8 mouse cellular contexts compared by ENCODE assay signal in the genomic region with DNA sequence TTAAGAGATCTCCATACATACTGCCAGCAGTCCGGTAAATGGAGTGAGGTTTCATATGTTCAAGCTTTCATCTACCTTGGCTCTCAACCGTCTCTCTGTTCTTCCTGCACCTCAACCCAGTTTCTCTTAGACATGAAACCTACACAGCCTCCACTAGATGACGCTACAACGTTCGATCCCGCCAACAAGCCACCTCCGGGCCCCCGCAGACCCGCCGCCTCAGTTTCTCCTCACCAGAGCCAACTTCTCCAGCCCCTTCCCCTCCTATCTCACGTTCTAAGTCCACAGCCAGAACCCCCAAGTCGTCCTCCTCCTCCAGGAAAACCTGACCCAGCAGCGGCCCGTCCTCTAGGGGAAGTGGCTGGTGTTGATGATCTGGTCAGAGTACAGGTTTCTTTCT. TPM values are rescaled to one million over a fixed set of nuclear protein-coding genes. Genes with fewer than 3 reads are reported as not detected.
DNase-seq lines count a peak whose midpoint lies in the region; ATAC-seq and TF ChIP-seq lines count a peak whose summit lies in the region.

No protein-coding gene starts in this region.

- H3K79me2 ChIP-seq in liver, adult 2 months (ENCODE audit: control insufficient read depth, insufficient read depth, low read length), result no peaks in the 10 kb centered on the region

- DNase-seq in right cerebral cortex, adult 18-20 months, result peak; percentile 15
- no peak for DNase-seq in right cerebral cortex, postnatal 25 days
- DNase-seq in embryonic facial prominence, embryonic 10.5 days (ENCODE audit: low spot score), result peak; percentile 59
- DNase-seq in hindbrain, embryonic 11.5 days (ENCODE audit: low spot score), result peak; percentile 53
- DNase-seq in liver, adult 2 months (ENCODE audit: extremely low read depth, low read depth, low spot score), result peak; percentile 76
- peak; percentile 70 for DNase-seq in thymus, postnatal 14 days
- DNase-seq in cerebellum, adult 8-10 months, result no peak

- peaks cover 21% of the 10 kb centered on the region for H3K4me1 ChIP-seq in embryonic facial prominence, embryonic 10.5 days
- no peaks in the 10 kb centered on the region for H3K4me1 ChIP-seq in hindbrain, embryonic 11.5 days (replicated peaks; ENCODE audit: control insufficient read depth, insufficient read depth, low read length)
- H3K4me1 ChIP-seq in liver, adult 2 months (ENCODE audit: control insufficient read depth, insufficient read depth, low read length), result peaks cover 9% of the 10 kb centered on the region
- peaks cover 11% of the 10 kb centered on the region for H3K4me1 ChIP-seq in midbrain, embryonic 16.5 days (ENCODE audit: control insufficient read depth, insufficient read depth, low read length)

- peak overlapping the region; percentile 94 for H3K27ac ChIP-seq in embryonic facial prominence, embryonic 10.5 days (replicated peaks)
- peak overlapping the region; percentile 68; the same call in 1 of the 2 replicates for H3K27ac ChIP-seq in hindbrain, embryonic 11.5 days (ENCODE audit: low read depth, low read length)
- peak overlapping the region; percentile 78 for H3K27ac ChIP-seq in liver, adult 2 months (replicated peaks; ENCODE audit: insufficient read depth, low read depth, low read length)
- H3K27ac ChIP-seq in midbrain, embryonic 16.5 days (ENCODE audit: low read length), result peak overlapping the region; percentile 85

- peaks cover 38% of the 10 kb centered on the region for H3K36me3 ChIP-seq in embryonic facial prominence, embryonic 10.5 days (replicated peaks)
- no peaks in the 10 kb centered on the region for H3K36me3 ChIP-seq in hindbrain, embryonic 11.5 days (ENCODE audit: control insufficient read depth, insufficient read depth, low read length)
- no peaks in the 10 kb centered on the region for H3K36me3 ChIP-seq in liver, adult 2 months (ENCODE audit: control insufficient read depth, insufficient read depth, low read length)
- no peaks in the 10 kb centered on the region for H3K36me3 ChIP-seq in midbrain, embryonic 16.5 days (ENCODE audit: control insufficient read depth, insufficient read depth, low read length)

- H3K27me3 ChIP-seq in embryonic facial prominence, embryonic 10.5 days (replicated peaks; ENCODE audit: low read depth, poor library complexity, severe bottlenecking), result no peaks in the 10 kb centered on the region
- H3K27me3 ChIP-seq in hindbrain, embryonic 11.5 days (ENCODE audit: control insufficient read depth, insufficient read depth, low read length), result no peaks in the 10 kb centered on the region
- no peaks in the 10 kb centered on the region for H3K27me3 ChIP-seq in liver, adult 2 months (ENCODE audit: control insufficient read depth, insufficient read depth, low read length)
- H3K27me3 ChIP-seq in midbrain, embryonic 16.5 days (ENCODE audit: control insufficient read depth, insufficient read depth, low read depth, low read length), result no peaks in the 10 kb centered on the region

- H3K9ac ChIP-seq in hindbrain, embryonic 11.5 days (ENCODE audit: low read depth, low read length), result peak overlapping the region; percentile 48
- peak overlapping the region; percentile 89 for H3K9ac ChIP-seq in liver, adult 2 months (ENCODE audit: low read depth, low read length)
- H3K9ac ChIP-seq in midbrain, embryonic 16.5 days (ENCODE audit: low read depth, low read length), result peak overlapping the region; percentile 65

- H3K4me3 ChIP-seq in embryonic facial prominence, embryonic 10.5 days, result peak overlapping the region; percentile 77
- peak overlapping the region; percentile 55 for H3K4me3 ChIP-seq in hindbrain, embryonic 11.5 days (ENCODE audit: low read depth, low read length)
- H3K4me3 ChIP-seq in liver, adult 2 months (ENCODE audit: insufficient read depth, low read depth, low read length), result peak overlapping the region; percentile 54
- H3K4me3 ChIP-seq in midbrain, embryonic 16.5 days (ENCODE audit: low read depth, low read length), result peak overlapping the region; percentile 51

- peak overlapping the region; percentile 56 for H3K4me2 ChIP-seq in hindbrain, embryonic 11.5 days (replicated peaks; ENCODE audit: low read depth, low read length)
- H3K4me2 ChIP-seq in midbrain, embryonic 16.5 days (ENCODE audit: low read length), result peak overlapping the region; percentile 86

- WGBS in embryonic facial prominence, embryonic 10.5 days, result 25% methylated on average over 14 of the region's 14 CpGs
- WGBS in hindbrain, embryonic 11.5 days, result 32% methylated on average over 14 of the region's 14 CpGs
- 7% methylated on average over 14 of the region's 14 CpGs for WGBS in liver, adult 2 months
- WGBS in midbrain, embryonic 16.5 days, result 26% methylated on average over 14 of the region's 14 CpGs

- H3K9me3 ChIP-seq in embryonic facial prominence, embryonic 10.5 days, result no peaks in the 10 kb centered on the region
- no peaks in the 10 kb centered on the region for H3K9me3 ChIP-seq in hindbrain, embryonic 11.5 days (ENCODE audit: control insufficient read depth, low read length)
- H3K9me3 ChIP-seq in midbrain, embryonic 16.5 days (replicated peaks; ENCODE audit: control insufficient read depth, low read length, poor library complexity, severe bottlenecking), result no peaks in the 10 kb centered on the region

- no peak for ATAC-seq in hindbrain, embryonic 11.5 days (ENCODE audit: low FRiP score)
- ATAC-seq in midbrain, embryonic 16.5 days, result peak; percentile 1; the same call in 1 of the 2 replicates

- TF ChIP-seq POLR2A in liver, adult 2 months (IDR thresholded peaks at IDR 0.05; ENCODE audit: extremely low read depth, insufficient read depth, low read length), result no peak

- peak; percentile 58 for TF ChIP-seq CTCF in liver, adult 2 months (IDR thresholded peaks at IDR 0.05; ENCODE audit: low read depth, low read length)

RNA-seq across cellular contexts. Expression of gene Eef1a1, which starts 32.7 kb away (rescaled TPM):
- 3,747 and 3,838 TPM in 2 replicates for polyA plus RNA-seq in embryonic facial prominence, embryonic 10.5 days (2016; fragmentation: Nextera tagmentation; extraction: Ambion mirVana)
- 4,691 and 4,742 TPM in 2 replicates for polyA plus RNA-seq in hindbrain, embryonic 11.5 days (2014; fragmentation: Nextera tagmentation; extraction: Ambion mirVana)
- total RNA-seq in liver, adult 2 months (2014; rRNA removed), result 7,986 and 8,406 TPM in 2 replicates
- 2,468 and 2,707 TPM in 2 replicates for polyA plus RNA-seq in liver, adult 2 months (2012; rRNA removed)
- 2,998 and 3,109 TPM in 2 replicates for polyA plus RNA-seq in midbrain, embryonic 16.5 days (2015; fragmentation: Nextera tagmentation; extraction: Ambion mirVana)

Comparison
In these comparisons a context has a peak if more than half of its experiments do, and no peak if none do; other contexts are left out.
1. DNase-seq: peak in right cerebral cortex, adult 18-20 months (single experiment), embryonic facial prominence, embryonic 10.5 days (single experiment), hindbrain, embryonic 11.5 days (single experiment), liver, adult 2 months (single experiment) and thymus, postnatal 14 days (single experiment); none in right cerebral cortex, postnatal 25 days (single experiment) and cerebellum, adult 8-10 months (single experiment).
2. Peak in every context shown above with its lines, with median percentiles within 50 percentile points of each other: H3K27ac ChIP-seq, H3K4me3 ChIP-seq and H3K9ac ChIP-seq.